Mouse (Mus musculus) limb, embryonic 11.5 days (tissue): ENCODE data around the gene Cmip. TPM values are rescaled to one million over a fixed set of nuclear protein-coding genes. Genes with fewer than 3 reads are reported as not detected.

Source experiments
- ATAC-seq: fragments of 200-750 bp; cut with Nextera tagmentation; 2 replicates; pipeline ENCODE4 v1.8.0; 2017; ENCODE audit warnings: low read depth; ENCODE audit not compliant: insufficient number of reproducible peaks, low FRiP score, low TSS enrichment
- DNase-seq: peaks from one replicate; pipeline ENCODE4 v3.0.0-alpha.2; 2015; ENCODE audit warnings: low spot score
- H3K27ac ChIP-seq: fragments of 300-500 bp; sonication (generic); replicated peaks from 2 replicates; pipeline ENCODE4 v1.5.1; 2014; ENCODE audit warnings: low read depth, mild to moderate bottlenecking, low read length
- H3K27me3 ChIP-seq: fragments of 300-500 bp; sonication (generic); 2 replicates; pipeline ENCODE4 v1.6.1; 2014; ENCODE audit warnings: mild to moderate bottlenecking, low read length, mixed read lengths; ENCODE audit not compliant: control insufficient read depth, insufficient read depth
- H3K36me3 ChIP-seq: fragments of 300-500 bp; sonication (generic); 2 replicates; pipeline ENCODE4 v1.6.1; 2014; ENCODE audit warnings: mild to moderate bottlenecking, low read length, moderate library complexity, mixed read lengths; ENCODE audit not compliant: control insufficient read depth, insufficient read depth
- H3K4me1 ChIP-seq: fragments of 300-500 bp; sonication (generic); 2 replicates; pipeline ENCODE4 v1.6.1; 2014; ENCODE audit warnings: low read length, mixed read lengths; ENCODE audit not compliant: control insufficient read depth, insufficient read depth
- H3K4me2 ChIP-seq: fragments of 300-500 bp; sonication (generic); 2 replicates; pipeline ENCODE4 v1.6.1; 2014; ENCODE audit warnings: low read depth, mild to moderate bottlenecking, moderate library complexity; ENCODE audit not compliant: severe bottlenecking
- H3K4me3 ChIP-seq: fragments of 300-500 bp; sonication (generic); 2 replicates; pipeline ENCODE4 v1.5.1; 2014; ENCODE audit warnings: low read depth, low read length
- H3K9ac ChIP-seq: fragments of 300-500 bp; sonication (generic); 2 replicates; pipeline ENCODE4 v1.6.1; 2014; ENCODE audit warnings: mild to moderate bottlenecking, low read length
- H3K9me3 ChIP-seq: fragments of 300-500 bp; sonication (generic); 2 replicates; pipeline ENCODE4 v1.6.1; 2016; ENCODE audit warnings: low read length; ENCODE audit not compliant: control insufficient read depth
- WGBS: fragments of 180-500 bp; shearing (Covaris S2); extraction: QIAGEN DNeasy Blood & Tissue Kit; methylation state at CpG from one replicate; pipeline ENCODE4 v1.1.7; 2014; 5-methylcytosine and 5-hydroxymethylcytosine counted together
- polyA plus RNA-seq: library from polyadenylated mRNA; unstranded; fragments of >200 nt; fragmentation: Nextera tagmentation; extraction: Ambion mirVana; gene quantifications from 2 replicates; pipeline ENCODE4 v1.2.1, GENCODE M21; 2014

The Cmip gene
- polyA plus RNA-seq, 1 experiment from 2014 or later, result 14.3 TPM

- 85% methylated on average over 9 of the region's 9 CpGs for WGBS
- Histone ChIP-seq H3K27me3 (no peaks in the 10 kb centered on the region), H3K9me3 (no peaks in the 10 kb centered on the region), H3K9ac (no peak overlapping the region), H3K4me2 (no peak overlapping the region), H3K4me1 (peaks cover 17% of the 10 kb centered on the region), H3K27ac (no peak overlapping the region), H3K4me3 (no peak overlapping the region), H3K36me3 (no peaks in the 10 kb centered on the region)
- DNase-seq (no peak), ATAC-seq (no peak)
These were observed 71.9 kb downstream of the Cmip start for GRCm38 (mm10) chr8:117328758-117329157.

DNA sequence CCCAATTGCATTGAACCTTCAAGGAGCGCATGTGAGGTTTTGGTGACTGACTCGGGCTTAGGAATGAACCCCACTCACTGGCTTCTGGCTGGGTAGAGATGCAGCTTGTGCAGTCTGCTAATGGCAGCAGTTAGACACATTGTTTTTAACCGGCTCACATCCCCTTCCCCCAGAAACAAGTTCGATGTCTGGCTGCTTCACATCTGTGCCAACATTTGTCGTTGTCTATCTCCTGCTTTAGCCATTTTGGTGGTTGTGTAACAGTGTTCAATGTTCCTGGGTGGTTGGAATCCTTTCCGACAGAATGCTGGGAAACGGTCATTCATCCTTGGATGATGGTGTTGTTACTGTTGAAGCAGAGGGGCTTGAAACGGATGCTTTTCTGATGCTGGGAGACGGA lies 72.3 kb downstream of the Cmip start:
- ATAC-seq (no peak), DNase-seq (no peak)
- WGBS, result 82% methylated on average over 9 of the region's 9 CpGs
- Histone ChIP-seq H3K4me2 (no peak overlapping the region), H3K9me3 (no peaks in the 10 kb centered on the region), H3K4me3 (no peak overlapping the region), H3K4me1 (peaks cover 21% of the 10 kb centered on the region), H3K27ac (no peak overlapping the region), H3K27me3 (no peaks in the 10 kb centered on the region), H3K36me3 (no peaks in the 10 kb centered on the region), H3K9ac (no peak overlapping the region)

DNA sequence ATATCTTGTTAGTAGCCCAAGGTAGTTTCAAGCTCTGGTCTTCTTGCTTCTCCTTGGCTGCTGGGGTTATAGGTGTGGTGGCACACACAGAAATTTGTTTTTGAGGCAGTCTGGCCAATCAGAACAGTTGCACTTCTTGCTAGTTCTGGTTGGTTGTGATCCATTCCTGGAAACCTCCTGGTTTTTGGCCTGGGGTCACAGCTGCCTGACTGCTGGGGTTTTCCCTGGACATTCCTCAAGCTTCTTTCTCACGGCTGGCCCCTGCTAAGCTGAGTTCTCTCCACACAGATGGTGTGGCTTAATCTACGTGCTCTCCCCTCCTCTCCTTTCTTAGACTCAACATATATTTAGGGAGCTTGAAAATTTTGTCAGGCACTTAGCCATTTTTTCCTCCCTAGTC lies 73.0 kb downstream of the Cmip start:
- 52% methylated on average over 2 of the region's 2 CpGs for WGBS
- Histone ChIP-seq H3K27me3 (no peaks in the 10 kb centered on the region), H3K27ac (no peak overlapping the region), H3K4me1 (peaks cover 28% of the 10 kb centered on the region), H3K9me3 (no peaks in the 10 kb centered on the region), H3K4me3 (no peak overlapping the region), H3K4me2 (no peak overlapping the region), H3K36me3 (no peaks in the 10 kb centered on the region), H3K9ac (no peak overlapping the region)
- no peak for ATAC-seq
- no peak for DNase-seq

GRCm38 (mm10) chr8:117332229-117333010 lies 75.6 kb downstream of the Cmip start:
- Histone ChIP-seq H3K27ac (no peak overlapping the region), H3K27me3 (no peaks in the 10 kb centered on the region), H3K4me1 (peaks cover 33% of the 10 kb centered on the region), H3K9ac (no peak overlapping the region), H3K36me3 (no peaks in the 10 kb centered on the region), H3K4me3 (no peak overlapping the region), H3K4me2 (no peak overlapping the region), H3K9me3 (no peaks in the 10 kb centered on the region)
- ATAC-seq (no peak), DNase-seq (no peak)
- 87% methylated on average over 27 of the region's 27 CpGs for WGBS

GRCm38 (mm10) chr8:117333619-117334018 lies 76.8 kb downstream of the Cmip start:
- Histone ChIP-seq H3K9ac (no peak overlapping the region), H3K27ac (no peak overlapping the region), H3K36me3 (no peaks in the 10 kb centered on the region), H3K4me3 (no peak overlapping the region), H3K9me3 (no peaks in the 10 kb centered on the region), H3K4me1 (peaks cover 31% of the 10 kb centered on the region), H3K4me2 (no peak overlapping the region), H3K27me3 (no peaks in the 10 kb centered on the region)
- 54% methylated on average over 6 of the region's 6 CpGs for WGBS
- no peak; the same call in 1 of the 2 replicates for ATAC-seq
- DNase-seq, result no peak

DNA sequence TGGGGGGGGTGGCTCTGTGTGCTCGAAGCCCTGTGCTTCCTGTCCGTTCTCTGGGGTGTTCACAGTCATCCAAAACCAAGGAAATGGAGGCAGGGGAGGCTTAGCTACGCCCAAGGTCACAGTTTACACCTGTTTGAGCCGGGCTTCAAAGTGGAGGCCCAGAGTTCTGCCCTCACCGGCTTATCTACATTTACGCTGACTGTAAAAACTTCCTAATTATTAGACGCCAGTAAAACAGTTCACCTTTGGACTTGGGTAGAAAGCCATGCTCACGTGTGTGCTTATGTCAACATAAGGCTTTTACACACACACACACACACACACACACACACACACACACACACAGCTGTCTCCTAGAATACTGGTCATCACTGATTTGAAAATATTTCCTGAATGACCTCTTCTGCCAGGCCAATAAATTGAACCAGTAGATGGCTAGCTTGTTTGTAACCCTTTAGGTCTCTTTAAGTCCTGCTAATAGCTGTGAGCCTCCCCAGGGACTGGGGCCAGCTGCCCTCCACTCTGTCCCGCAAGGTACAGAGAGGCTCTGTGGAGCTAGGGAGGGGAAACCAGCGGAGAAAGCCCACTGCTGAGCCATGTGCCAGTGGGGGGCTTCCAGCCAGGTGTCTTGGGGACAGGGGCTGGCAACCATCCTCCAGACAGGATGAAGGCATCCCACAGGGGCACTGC lies 77.3 kb downstream of the Cmip start:
- 26% methylated on average over 10 of the region's 10 CpGs for WGBS
- ATAC-seq (peak; percentile 23; the same call in 1 of the 2 replicates), DNase-seq (peak; percentile 39)
- no peaks in the 10 kb centered on the region for H3K9me3 ChIP-seq
- H3K4me2 ChIP-seq, result no peak overlapping the region
- no peaks in the 10 kb centered on the region for H3K36me3 ChIP-seq
- peak overlapping the region; percentile 5; the same call in 1 of the 2 replicates for H3K27ac ChIP-seq
- H3K27me3 ChIP-seq, result no peaks in the 10 kb centered on the region
- no peak overlapping the region for H3K4me3 ChIP-seq
- peaks cover 36% of the 10 kb centered on the region for H3K4me1 ChIP-seq
- H3K9ac ChIP-seq, result no peak overlapping the region

GRCm38 (mm10) chr8:117334748-117335393 lies 78.0 kb downstream of the Cmip start:
- DNase-seq (peak; percentile 44), ATAC-seq (0 out of 2 replicates have a peak, but pooled peaks have one; percentile 17)
- Histone ChIP-seq H3K27me3 (no peaks in the 10 kb centered on the region), H3K27ac (peak overlapping the region; percentile 5; the same call in 1 of the 2 replicates), H3K4me2 (no peak overlapping the region; the same call in 1 of the 2 replicates), H3K9me3 (no peaks in the 10 kb centered on the region), H3K4me1 (peaks cover 40% of the 10 kb centered on the region), H3K36me3 (no peaks in the 10 kb centered on the region), H3K9ac (no peak overlapping the region), H3K4me3 (no peak overlapping the region)
- WGBS, result 15% methylated on average over 14 of the region's 14 CpGs

- no peak overlapping the region for H3K27ac ChIP-seq
- H3K4me3 ChIP-seq, result no peak overlapping the region
- no peaks in the 10 kb centered on the region for H3K36me3 ChIP-seq
- H3K9ac ChIP-seq, result no peak overlapping the region
- ATAC-seq (no peak), DNase-seq (no peak)
- WGBS, result 47% methylated on average over 8 of the region's 8 CpGs
- no peaks in the 10 kb centered on the region for H3K9me3 ChIP-seq
- H3K4me2 ChIP-seq, result no peak overlapping the region
- H3K27me3 ChIP-seq, result no peaks in the 10 kb centered on the region
- peaks cover 43% of the 10 kb centered on the region for H3K4me1 ChIP-seq
These were observed 78.6 kb downstream of the Cmip start for GRCm38 (mm10) chr8:117335423-117335822.
